Mouse (Mus musculus) induced T-regulatory cell, adult 2 months (primary cell): ENCODE data around the gene Tsc2.
A peak's percentile ranks its signal among the peaks of the same experiment; 100 is the strongest.

Experiments
- DNase-seq: peaks from one replicate; pipeline ENCODE4 v3.0.0-alpha.2; 2012; ENCODE audit warnings: low read depth

Tsc2 gene

DNA sequence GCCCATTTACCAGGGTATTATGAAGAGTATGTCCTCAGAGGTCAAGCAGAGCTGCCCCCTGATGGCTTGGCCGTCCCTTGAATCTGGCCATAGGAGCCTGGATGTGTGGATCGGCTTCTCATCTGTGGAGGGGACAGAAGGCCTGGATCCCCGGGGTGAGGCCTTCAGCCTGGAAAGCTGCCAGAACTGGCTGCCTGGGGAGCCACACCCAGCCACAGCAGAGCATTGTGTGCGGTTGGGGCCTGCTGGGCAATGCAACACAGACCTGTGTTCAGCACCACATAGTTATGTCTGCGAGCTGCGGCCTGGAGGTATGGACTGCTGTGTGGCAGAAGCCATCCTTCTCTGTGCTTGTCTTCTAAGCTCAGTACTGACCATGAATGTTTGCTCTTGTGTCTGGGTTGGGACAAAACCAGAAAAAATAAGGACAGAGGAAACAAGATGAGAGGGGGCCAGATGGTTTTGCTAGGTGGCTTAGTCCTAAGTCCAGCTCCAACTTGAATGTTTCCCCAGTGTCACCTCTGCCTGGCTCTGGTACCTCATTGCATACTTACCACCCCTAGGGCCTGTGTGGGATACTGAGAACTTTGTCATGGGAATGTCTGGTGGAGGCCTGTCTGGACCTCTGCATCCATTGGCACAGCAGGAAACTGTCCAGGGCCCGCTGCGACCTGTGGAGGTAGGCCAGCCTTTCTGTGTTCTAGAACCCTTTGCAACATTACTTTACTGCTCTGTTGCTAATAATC, 65.2 kb downstream of the Tsc2 start:
- DNase-seq = no peak

DNA sequence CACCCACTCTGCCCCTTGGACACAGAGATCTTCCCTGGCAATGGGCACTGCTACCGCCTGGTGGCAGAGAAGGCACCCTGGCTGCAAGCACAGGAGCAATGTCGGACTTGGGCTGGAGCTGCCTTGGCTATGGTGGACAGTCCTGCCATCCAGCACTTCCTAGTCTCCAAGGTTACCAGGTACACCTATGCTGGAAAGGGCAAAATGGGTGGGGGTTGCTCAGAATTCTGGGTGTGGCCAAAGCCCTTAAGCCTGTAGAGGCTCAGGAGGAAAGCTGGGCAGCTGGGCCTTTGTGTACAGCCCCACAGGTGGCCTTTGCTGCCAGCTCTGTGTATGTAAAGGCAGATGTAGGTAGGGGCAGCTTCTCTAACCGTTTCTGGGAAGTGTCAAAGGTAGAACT, 66.6 kb downstream of the Tsc2 start:
- no peak for DNase-seq

DNA sequence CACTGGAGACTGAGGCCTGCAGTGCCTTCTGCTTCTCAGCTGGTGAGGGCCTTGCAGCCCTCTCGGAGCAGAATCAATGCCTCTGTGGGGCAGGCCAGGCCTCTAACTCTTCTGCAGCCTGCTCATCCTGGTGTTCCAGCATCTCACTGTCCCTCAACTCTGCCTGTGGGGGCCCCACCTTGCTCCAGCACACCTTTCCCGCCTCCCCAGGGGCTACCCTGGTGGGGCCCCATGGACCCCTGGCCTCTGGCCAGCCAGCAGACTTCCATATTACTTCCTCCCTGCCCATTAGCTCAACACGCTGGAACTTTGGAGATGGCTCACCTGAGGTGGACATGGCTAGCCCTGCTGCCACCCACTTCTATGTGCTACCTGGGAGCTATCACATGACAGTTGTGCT, 67.3 kb downstream of the Tsc2 start:
- DNase-seq = no peak

DNA sequence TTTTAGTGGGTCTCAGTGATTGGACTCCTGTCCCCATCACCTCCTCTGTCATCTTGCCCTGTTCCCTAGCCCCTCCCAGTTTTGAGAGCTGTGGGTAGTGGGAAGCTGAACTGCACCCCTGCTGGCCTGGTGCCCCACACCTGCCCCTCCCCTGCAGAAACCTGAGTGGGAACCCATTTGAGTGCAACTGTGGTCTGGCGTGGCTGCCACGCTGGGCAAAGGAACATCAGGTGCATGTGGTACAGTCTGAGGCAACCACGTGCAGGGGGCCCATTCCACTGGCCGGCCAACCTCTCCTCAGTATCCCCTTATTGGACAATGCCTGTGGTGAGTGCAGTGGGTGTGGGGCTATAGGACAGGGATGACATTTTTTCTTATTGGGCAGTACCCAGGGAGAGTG, 68.0 kb downstream of the Tsc2 start:
- DNase-seq = no peak

DNA sequence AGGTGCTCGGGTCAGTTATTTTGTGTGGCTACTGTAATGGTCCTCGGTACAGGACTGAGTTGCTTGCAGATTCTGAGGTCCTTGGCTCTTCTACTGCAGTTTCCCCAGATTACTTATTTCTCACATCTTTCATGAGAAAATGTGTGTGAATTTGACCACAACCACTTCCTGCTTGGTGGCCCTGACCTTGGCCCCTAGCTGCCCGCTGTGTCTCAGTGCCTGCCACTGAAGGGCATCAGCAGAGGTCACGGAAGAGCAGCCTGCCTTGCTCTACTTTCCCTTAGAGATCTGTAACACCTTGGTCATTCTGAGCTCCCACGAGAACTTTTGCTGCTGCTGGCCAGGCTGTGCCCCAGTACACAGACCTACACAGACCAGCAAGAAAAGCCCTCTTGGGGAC, 68.8 kb downstream of the Tsc2 start:
- DNase-seq = peak; percentile 24

DNA sequence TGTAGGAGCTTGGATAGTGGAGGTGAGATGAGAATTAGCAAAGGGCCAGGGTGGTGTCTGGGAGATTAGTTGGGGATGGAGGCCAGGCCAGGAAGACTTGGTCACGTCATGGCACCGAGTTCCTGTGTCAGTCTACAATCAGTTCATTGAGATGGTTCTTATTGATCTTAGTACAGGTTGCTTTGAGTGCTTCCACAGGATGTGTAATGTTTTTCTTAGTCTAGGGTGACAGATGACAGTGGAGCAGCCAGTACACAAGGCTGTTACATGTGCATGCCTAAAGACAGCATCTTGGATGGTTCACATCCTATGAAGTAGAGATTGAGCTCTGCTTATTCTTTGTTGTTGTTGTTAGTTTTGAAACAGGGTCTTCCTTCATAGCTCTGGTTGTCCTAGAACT, 70.8 kb downstream of the Tsc2 start:
- DNase-seq = no peak

DNA sequence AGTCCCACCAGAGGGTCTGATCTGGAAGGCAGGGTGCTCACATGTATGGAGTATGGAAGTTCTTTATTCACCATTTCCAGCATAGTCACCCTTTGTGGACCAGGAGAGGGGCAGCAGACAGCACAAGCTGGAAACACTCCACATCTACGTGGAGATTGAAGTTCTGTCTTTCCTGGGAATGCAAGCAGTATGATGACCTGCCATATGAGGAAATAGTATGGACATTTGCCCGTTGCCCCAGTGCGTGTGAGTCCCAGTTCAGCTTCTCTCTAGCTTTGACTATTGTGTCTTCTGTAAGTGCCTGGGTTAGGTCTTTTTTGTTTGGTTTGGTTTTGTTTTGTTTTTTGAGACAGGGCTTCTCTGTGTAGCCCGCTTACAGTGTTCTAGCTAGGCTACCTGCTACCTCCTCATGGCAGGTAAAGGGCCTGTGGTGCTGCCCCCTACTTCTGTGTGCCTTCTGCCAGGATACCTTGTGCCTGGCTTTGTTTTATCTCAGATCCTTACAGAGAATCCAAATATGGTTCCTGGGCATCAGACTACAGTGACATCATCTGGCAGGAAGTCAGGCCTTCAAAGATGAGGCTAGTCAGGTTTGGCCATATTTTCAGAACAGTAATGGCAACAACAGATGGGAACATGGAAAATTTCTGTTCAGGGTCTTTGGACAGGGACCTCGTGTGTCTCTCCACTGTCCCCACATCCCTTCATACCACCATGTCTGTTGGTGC, 72.0 kb downstream of the Tsc2 start:
- no peak for DNase-seq

DNA sequence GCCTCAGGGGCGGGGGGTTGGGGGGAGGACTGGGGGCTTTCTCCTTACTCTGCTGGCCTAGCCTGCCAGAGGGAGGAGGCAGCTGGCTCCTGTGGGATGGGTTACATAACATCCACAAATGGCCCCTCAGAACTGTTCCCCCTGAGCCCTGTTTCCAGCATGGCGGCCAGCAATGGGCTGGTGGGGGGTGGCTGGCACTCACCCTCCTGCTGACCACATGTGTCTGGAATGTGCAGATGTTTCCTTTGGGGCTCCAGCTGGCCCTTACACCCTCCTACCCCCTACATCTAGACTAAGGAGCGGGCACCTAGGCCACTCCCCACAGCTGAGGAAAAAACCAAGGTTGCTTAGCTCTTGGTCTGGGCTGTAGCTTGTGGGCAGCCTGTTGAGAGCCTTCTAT, 73.3 kb downstream of the Tsc2 start:
- DNase-seq = no peak

DNA sequence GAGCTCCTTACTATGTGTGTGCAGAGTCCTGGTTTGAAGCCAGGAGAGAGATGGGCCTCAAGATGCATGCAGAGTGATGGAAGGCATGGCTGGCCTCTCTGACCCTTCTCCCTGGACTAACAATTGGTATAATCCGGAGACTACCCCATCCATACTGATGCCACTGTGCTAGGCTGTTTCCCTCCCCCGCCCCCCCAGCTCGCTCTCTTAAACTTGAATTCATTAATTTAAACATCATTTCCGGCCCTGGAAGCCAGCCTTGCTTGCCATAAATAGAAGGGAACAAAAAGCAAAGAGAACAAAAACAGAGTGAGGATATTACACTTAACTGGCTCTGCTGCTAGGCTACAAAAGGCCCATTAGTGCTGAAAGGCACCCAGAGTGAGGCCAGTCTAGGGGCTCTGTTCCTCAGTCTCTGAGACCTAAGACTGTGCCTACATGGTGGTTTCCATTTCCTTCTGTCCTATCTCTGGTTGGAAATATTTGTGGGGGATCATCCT, 73.8 kb downstream of the Tsc2 start:
- no peak for DNase-seq

DNA sequence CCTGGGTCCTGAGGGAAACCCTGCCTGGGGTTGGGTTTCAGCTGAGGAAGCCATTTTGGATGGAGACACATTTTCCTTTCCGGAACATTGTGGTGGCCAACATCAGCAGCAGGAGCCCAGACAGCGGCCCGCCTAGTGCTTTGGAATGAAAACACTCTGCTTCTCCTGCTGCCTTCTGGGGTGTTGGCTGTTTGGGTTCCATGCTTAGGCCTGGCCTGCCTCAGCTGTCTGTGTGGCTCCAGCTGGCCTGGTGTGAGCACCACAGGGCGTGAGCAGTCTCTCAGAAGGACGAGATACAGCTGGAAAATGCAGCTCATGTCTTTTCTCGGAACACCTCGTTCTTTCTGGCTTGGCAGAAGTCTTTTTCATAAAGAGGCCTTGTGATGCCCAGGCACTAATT, 75.3 kb downstream of the Tsc2 start:
- no peak for DNase-seq

DNA sequence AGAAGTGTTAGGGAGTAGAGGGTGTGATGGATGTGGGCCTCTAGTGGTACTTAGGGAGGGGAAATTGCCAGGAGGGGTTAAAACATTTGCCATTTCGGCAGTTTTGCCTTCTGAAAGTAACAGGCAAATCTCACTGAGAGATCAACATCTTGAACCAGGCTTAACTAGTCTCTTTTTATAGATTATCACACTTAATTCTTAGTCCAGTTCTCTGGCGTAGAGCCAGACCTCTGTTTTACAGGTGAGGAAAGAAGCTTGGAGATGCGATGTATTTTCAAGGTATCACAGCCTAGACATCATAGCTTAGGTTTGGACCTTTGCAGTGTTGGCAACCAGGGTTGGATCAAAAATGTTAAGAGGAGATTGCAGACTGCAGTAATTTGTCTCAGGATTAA, 81.4 kb downstream of the Tsc2 start:
- DNase-seq = peak; percentile 25

DNA sequence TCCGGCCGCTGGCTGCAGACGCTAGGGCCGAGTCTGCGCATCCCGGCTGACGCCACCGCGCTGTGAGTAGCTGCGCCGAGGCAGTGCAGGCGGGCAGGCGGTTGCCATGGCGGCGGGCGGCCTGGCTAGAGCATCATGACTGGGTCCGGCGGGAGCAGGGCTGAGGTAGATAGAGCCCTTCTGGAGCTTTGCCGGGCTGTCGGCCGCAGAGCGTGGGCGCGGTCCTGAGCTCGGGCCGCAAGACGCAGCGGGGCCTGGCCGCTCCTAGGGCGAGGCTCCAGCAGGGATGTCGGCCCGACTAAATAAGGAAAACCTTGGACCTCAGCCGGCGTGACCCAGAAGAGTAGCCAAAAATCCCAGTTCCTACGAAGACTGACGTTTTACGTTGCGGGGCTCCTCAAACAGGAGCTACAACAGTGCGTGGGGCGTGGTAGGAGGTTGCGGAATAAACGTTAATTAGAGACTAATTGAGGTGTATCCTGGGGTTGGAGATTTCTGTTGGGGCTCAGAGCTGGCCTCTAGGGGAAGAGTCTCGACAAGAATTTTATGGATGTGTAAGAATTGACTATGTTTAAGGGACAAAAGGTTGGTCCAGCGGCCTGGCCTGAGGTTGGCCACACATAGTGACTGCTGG, 81.9 kb downstream of the Tsc2 start:
- DNase-seq = peak; percentile 75

DNA sequence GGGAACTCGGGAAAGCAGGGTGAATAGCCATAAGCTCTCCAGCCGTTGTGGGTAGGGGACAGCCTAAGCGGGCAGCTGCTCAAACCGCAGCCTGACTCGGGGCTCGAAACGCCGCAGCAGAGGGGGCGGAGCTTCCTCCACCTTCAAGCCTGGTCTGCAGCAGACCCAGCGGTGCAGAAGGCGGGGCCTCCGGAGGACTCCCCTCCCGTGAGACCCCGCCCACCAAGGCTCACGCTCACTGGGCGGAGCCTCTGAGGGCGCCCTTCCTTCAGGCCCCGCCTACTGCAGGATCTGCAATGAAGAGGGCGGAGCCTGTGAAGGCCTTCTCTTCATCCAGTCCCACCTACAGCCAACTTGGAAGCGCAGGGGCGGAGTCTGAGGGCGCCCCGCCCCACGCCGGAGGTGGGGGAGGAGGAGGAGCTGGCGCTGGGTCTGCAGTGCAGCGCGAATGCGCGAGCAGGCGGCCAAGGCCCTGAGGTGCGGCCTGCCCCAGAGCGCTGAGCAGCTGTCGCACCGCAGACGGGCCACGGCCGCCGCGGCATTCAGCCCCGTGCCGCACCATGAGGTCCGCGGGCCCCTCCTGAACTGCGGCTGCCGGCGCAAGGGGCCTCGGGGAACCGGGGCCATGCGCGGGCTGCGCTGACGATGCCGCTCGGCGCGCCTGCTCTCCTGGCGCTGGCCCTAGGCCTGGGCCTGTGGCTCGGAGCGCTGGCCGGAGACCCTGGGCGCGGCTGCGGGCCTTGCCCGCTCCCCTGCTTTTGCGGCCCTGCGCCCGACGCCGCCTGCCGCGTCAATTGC, 82.6 kb downstream of the Tsc2 start, which contains the start of gene Pkd1:
TSS of gene Pkd1 (plus strand) at position 217 of the 798 bp plus-strand sequence.
- peak; percentile 100 for DNase-seq

DNA sequence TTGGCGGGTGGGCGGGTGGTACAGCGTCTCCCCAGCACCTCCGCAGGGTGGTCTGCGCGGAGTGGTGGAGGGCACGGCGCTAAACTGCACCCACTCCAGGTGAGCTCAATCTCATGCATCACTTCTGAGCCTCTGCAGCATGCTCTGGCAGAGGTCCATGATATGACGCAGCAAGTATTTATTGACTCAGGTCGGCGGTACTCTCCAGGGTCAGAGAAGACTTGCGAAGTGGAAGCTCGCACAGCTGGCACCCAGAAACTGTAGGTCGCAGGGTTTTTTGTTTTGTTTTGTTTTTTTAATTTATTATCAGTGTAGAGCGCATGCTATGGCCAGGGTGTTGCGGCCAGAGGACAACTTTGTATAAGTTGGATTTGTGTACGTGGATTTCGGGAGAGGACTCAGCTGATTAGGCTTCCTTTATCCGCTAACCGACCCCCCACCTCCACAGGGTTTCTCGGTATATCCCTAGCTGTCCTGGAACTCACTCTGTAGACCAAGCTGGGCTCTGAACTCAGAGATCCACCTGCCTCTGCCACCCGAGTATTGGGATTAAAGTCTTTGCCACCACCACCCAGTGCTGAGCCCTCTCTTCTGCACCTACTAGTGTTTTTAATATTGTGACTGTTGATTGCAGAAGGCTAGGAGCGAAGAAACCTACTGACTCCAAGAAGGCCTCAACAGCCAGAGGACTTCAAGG, 83.4 kb downstream of the Tsc2 start:
- peak; percentile 82 for DNase-seq

DNA sequence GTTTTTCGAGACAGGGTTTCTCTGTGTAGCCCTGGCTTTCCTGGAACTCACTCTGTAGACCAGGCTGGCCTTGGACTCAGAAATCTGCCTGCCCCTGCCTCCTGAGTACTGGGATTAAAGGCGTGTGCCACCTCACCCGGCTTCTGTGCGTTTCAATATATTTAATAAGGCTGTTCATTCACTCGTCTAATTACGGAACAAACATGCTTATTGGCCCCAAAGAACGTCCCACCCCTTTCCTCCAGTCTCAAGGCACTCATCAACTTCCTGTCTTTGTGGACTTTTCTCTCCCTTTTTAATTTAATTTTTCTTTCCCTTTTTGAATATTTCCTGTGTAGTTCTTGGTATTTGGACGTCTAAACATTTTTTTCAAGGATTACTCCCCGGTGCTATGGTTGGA, 84.0 kb downstream of the Tsc2 start:
- DNase-seq = no peak

DNA sequence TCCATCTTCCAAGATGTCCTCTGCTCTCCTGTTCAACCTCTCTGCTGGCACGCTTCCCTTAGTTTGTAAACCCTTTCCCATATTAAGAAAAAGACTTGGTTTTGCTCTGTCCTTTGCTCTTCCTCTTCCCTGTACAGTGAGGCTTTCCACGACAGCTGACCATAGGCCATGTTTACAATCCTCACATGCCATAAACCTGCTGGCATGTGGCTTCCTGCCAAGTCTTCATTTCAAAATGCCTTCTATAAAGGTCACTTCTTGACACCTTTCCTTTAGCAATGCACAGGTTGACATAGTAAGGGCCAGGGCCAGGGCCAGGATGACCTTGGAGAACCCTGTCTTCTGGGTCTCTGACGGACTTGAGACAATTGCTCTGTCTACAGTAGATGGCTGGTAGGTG, 86.2 kb downstream of the Tsc2 start:
- no peak for DNase-seq
